Mouse (Mus musculus): Measurements from ENCODE around the gene Nthl1.

Gene Nthl1

DNA sequence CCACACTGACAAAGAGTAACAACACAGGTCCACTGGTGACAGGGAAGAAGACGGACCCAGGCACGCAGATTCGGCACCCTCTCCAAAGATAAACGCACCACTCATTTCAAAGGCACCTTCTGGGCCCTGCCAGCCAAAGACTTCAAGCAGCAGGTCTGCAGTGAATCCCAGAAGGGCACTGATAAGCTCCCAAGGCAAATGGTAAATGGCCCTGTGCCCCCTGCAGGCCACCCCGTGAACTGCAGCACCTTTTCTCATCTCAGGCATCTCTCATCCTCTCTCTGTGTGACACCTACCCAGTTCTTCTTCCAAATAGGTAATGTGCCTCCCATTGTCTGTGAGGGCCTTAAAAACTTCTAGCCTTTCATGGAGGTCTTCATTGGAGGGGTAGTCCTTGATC is 3.8 kb upstream of the Nthl1 start:
- in situ Hi-C loops (cut with MseI, MboI): no loop called here

DNA sequence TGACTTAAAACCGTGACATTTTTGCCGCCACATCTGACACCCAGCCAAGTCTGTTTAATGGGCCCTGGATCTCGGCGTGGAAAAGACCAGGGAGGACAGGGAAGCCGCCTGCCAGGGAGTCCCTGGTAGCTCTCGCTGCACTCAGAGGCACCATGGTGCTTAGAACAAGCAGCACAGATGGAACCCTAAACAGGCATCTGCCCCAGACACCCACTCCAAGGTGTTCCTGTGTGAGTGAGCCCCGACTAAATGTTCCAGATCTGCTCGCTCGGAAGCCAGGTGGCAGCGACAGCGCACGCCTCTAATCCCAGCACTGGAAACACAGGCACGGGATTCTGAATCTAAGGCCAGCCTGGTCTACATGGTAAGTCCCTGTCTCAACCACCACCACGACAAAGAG is 2.4 kb upstream of the Nthl1 start:
- in situ Hi-C loops (cut with MseI, MboI): no loop called here

DNA sequence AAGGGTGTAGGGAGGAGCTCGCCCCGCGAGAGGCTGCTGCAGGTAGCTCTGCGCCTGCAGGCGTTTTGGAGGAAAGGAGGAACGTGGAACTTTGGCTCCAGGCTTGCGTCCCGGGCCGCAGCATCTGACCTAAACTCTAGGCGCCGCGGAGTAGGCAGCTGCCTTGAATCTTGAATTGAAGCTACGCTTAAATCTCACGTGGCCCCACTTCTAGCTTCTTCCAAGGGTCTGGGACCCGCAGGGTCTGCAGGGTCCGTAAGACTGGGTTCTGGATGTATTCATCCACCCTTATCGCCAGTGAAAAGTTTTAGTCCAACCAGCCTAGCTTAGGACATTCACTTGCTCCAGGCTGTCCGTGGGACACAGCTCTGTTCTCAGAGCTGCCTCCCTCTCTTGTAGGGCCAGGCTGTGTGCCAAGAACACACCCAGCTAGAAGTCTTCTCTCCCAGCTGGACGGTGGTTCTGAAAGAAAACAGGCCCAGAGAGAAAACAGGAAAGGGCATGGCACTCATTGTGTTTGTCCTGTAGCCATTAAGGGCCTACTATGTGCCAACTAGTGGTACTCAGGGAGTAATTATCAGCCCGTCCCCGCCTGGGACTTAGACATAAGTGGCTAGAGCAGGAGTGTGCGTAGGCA is 451 bp downstream of the Nthl1 start:
- in situ Hi-C loops (cut with MseI, MboI): no loop called here

DNA sequence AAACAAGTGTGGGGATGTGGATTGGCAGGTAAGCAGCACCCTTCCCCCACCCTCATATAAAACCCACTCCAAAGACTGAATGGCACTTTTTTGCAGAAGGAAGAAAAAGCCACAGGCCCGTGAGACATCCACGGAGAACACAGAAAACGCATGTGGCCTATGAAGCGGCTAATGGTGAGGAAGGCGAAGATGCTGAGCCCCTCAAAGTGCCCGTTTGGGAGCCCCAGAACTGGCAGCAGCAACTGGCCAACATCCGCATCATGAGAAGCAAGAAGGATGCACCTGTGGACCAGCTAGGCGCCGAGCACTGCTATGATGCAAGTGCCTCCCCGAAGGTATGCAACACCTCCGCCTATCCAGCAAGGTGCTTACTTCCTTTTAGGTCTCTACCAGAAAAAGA is 1.4 kb downstream of the Nthl1 start:
- in situ Hi-C loops (cut with MseI, MboI): no loop called here

DNA sequence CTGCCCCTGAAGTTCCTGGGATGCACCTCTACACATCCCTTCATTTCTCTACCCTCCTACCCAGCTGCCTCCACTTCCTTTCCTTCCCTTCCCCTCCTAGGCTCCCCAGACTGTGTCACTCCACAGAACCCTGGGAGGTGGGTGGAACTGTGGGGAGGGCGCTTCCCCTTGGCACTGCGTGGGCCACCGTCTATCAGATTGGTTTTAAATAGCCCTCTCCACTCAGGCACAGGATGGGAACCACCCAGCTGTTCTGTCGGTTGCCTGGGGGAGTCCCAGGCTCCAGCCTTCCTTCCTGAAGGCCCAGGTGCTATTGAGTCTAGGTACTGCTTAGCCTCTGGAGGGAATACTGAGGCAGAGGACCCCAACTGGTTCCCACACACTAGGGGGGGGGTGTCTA is 2.5 kb downstream of the Nthl1 start:
- in situ Hi-C loops (cut with MseI, MboI): no loop called here

DNA sequence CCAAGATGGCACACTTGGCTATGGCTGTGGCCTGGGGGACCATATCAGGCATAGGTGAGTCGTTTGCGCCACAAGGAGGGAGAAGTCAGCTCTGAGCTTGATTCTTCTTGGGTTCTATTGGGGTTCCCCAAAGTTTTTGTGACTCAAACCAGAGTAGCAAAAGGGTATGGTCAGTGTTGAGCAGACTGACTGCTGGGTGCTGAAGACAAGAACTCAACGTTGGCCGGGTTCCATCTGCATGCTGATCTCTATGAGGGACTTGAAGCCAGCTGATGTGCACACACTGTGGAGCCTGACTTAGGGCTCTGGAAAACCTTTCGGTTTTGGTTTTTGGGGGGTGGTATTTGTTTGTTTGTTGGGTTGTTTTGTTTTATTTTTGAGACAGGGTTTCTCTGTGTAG is 3.2 kb downstream of the Nthl1 start:
- in situ Hi-C loops (cut with MseI, MboI): no loop called here

DNA sequence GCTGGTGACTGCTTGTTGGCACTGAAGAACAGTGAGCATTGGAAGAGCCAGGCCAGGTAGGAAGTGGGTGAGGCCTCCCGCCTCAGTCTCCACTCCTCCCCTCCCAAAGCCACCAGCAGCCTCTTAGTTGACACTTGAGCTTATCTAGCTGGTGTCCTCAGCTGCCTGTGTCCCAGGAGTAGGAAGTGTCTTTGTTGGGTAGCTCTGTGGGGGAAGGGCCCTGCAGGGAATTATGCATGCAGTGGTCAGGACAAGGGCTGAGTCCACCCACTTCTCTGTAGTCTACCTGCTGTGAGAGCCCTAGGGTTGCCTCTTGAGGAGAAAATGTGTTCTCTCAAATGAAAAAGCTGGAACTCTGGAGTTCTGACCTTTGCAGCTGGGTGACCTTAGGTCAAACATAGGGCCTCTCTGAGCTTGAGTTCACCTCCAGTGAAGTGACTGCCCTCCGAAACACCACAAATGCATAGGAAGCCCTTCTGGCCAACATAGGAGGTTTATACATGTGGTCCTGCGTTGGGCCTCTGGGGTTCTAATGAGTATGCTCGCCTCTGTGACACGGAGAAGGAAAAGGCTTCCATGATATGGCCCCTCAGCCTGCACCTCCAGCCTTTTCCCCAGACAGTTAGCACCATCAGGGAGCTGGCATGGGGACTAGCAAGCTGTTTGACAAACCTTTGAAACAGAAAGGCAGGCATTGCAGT is 4.5 kb downstream of the Nthl1 start:
- in situ Hi-C loops (cut with MseI, MboI): no loop called here

DNA sequence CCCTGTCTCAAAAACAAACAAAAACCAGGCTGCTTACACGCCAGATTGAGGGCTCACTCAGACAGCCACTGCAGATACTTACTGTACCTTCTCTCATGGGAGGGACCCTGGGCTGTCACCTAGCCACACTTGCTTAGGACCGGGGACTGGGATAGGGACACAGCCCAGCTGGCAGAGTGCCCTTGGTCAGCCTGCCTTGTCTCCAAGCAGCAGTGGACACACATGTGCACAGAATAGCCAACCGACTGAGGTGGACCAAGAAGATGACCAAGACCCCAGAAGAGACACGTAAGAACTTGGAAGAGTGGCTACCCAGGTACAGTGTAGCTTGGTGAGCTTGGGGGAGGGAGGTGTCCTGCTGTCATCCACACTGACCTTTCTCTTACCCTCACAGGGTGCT is 5.7 kb downstream of the Nthl1 start:
- in situ Hi-C loops (cut with MseI, MboI): no loop called here

DNA sequence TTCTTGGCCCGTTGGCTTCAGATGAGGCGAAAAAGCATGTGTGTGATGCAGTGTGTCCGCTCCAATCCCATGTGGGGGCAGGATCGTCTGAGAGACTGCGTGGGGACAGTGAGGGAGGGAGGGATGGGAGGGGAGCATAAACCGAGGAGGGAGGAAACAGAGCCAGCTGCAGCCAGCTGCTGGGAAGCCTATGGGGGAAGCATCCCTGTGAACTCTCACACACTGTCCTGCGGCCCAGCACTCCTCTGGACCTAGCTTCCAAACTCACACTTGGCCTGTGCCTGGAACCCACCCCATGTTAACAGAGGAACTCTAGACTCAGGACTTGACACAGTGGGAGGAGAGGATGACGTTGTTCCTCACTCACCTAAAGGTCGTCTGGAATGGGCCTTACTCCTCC is 6.4 kb downstream of the Nthl1 start:
- in situ Hi-C loops (cut with MseI, MboI): no loop called here

DNA sequence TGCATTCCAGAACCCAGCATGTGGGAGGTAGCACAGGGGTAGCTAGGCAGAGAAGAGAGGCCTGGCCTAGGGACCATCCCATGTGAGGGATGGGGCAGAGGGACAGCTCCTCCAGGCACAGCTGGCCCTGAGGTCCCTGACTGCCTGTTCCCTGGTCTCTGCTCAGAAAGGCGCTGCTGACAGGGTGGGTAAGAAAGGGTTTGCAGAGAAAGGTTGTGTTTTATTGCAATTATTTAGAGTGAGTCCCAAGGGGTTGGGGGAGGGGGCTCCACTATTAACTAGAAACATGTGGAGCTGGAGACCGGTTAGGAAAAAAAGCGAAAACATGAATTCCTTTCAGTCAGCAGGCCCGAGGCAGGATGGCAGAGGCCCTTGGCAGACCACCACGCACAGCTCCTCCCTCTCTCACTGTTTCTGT is 7.1 kb downstream of the Nthl1 start:
- in situ Hi-C loops (cut with MseI, MboI): no loop called here

DNA sequence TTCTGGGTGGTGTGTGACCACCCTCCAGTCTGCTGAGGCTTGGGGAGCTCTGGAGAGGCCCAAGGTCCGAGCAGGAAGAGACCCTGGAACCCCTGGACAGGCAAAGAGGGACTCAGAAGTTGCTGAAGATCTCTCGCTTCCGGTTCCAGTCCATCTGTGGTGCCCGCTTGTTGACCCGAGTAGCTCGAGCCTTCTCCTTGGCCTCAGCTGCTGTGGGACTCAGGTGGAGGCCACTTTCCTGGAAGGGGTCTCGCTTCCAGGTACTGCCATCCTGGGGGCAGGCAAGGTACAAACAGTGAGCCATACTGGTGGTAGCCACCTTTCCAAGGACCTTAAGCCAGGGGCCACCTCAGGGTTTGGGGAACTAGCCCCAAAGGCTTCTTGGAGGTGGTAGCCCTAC is 7.6 kb downstream of the Nthl1 start:
- in situ Hi-C loops (cut with MseI, MboI): no loop called here

DNA sequence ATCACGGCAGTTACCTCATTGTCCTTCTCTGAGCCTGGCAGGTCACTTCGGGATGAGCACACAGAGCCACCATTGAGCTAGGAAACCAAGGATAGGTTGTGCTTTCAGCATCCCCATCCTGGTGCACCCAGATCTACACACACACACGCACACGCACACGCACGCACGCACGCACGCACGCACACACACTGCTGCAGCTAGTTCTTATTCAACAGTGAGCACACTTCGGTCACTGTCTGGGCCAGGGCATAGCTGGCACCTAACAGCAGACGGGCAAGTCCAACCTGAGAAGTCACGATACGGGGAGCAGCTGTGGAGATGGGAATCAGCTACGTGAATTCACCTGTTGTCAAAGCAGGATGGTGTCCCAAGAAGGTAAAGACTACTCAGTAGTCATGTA is 8.1 kb downstream of the Nthl1 start:
- in situ Hi-C loops (cut with MseI, MboI): no loop called here

DNA sequence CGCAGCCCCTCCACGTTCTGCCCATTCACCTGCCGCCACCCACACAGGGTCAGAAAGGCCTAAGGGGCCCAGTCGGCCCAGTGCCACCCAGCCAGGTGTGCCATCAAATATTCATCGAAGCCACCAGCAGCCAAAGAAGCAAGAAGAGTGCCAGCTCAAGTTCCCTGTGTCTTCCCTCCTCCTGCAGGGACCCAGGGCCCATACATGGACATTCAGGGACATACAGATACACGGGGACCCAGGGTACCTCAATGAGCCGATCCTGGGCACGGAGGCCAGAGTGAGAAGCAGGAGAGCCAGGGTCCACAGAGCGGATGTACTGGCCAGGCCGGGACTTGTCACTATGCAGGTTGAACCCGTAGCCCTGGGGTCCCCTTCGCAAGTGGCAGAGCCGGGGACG is 9.5 kb downstream of the Nthl1 start:
- in situ Hi-C loops (cut with MseI, MboI): no loop called here

DNA sequence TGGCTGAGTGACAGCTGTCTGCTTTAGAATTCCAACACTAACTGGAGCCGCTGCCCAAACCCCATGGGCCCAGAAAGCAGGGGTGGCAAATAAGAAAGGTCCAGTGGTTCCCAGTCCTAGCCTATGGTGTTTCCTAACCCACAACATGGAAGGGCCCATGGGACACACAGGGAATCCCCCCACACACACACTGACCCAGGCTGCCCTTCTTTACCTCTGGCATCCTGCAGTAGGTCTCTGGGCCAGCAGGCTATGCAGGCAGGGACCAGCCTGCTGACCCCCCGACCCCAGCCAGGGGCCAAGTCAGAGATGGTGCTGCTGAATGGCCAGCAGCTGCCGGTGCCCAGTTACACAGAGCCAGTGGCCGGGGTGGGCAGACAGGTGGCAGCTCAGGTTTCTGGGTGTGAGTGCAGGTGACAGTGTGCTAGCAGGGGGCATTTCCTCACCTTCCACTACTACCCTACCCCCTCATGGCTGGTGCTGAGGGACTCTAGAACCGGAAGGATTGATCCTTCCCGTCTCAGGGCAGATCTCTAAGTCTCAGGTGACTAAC is 10.4 kb downstream of the Nthl1 start:
- in situ Hi-C loops (cut with MseI, MboI): no loop called here

DNA sequence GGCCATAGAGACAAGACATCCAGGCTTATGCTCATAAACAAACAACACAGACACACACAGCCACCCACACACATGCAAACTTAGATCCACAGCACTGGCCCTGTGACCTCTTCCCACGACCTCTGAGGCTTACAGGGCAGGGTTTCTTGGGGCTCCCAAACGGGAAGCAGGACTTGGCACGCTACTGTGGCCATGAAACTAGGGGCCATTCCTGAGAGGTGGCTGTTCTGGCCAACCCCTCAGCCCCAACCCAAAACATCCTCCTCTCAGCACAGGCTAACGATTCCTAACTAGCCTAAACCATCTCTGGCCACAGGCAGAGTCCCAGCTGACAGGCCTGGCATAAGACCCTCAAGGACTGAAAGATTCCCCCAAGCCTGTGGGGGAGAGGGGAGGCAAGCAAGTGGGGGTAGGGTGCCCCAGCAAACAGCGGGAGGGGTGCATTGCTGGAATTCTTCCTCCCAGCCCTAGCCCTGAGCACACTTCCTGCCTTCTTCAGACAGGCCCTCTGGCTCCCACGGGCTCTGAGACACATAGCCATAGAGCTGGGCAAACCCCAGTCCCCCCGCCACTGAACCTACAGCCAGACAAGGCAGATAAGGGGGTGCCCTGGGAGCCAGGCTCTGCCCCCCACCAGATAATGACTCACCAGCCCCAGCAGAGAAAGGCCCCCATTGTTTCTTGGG is 11.7 kb downstream of the Nthl1 start:
- in situ Hi-C loops (cut with MseI, MboI): no loop called here

DNA sequence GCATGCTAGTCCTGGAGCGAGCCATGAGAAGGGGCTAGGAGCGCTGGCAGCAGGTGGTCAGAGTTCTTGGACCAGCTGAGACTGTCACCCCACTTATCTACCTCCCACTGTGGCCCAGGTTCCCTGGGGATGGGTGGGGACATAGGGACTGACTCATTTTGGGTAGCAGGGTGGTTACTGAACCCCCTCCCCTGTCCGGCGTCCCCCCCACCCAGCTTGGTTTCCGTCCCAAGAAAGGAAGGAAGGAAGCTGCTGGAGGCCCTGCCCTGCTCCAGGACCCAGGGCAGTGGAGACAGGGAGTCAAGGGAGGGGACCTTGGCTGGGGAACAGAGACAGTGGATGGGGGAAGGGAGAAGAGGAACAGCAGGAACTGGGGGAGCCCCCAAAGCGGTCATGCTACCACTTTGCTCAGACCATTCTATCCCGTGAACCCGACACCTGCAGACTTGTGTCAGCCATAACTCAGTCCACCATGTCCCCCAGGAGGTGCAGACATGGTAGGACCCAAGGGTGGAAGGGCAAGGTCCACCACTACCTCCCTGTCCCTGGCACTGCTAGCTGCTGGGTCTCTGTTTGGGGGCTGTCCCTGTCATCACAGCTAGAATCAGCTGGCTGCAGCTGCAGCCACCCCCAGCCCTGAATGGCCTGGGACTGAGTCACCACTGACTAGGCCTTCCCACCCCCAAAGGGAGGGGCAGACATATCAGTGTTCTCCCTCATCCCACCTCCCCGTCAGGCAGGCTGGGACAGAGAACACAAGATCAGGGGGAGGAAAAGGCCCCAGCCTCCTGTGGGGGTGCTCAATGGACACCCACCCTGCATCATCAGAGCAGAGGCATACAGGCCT is 12.6 kb downstream of the Nthl1 start:
- in situ Hi-C loops (cut with MseI, MboI): no loop called here

DNA sequence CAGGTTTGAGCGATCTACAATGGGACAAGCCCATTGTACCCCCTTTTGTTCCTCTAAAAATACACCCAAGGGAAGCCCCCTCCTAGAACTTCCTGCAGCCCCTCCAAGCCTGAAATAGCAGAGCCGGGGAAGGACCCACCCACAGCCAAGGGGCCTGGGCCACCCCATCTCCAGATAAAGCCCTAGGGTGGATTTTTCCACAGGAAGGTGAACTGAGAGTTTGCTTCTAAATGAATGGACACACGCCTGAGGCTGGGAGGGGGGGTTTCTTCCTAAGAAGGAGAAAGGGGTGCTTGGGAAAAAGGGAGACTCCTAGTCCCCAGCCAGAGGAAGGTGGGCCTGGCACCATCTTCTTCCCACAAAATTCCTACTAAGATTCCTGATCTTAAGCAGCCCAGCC is 13.4 kb downstream of the Nthl1 start:
- in situ Hi-C loops (cut with MseI, MboI): no loop called here

DNA sequence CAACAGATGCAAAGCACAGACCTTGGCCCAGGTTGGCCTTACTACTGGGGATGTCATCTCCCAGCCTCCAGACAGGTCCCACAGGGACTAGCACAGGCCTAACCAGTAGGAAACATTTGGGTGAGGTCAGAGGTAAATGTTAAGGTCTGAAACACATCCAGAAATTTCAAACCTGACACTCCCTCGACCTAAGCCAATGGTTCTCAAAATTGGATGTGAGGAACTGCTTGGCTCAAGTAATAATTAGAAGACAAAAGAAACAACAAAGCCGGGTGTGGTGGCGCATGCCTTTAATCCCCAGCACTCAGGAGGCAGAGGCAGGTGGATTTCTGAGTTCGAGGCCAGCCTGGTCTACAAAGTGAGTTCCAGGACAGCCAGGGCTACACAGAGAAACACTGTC is 13.9 kb downstream of the Nthl1 start:
- in situ Hi-C loops (cut with MseI, MboI): no loop called here

DNA sequence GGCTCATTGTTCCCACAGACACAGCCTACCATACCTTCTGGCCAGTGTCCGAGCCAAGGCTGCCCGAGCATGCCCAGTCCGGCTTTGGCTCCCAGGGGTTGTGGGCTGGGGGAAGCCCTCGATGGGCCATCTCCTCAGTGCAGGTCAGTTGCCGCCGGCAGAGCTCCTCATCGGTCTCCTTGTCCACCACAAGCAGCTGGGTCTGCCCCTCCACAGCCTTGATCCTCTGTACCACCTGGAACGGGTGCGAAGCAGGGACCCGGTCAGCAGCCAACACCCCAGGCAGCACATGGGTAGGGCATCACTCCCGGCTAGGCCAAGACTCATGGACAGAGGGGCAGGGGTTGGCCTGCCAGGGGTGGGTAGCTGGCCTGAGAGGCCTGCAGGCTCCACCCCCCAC is 15.0 kb downstream of the Nthl1 start:
- in situ Hi-C loops (cut with MseI, MboI): no loop called here

DNA sequence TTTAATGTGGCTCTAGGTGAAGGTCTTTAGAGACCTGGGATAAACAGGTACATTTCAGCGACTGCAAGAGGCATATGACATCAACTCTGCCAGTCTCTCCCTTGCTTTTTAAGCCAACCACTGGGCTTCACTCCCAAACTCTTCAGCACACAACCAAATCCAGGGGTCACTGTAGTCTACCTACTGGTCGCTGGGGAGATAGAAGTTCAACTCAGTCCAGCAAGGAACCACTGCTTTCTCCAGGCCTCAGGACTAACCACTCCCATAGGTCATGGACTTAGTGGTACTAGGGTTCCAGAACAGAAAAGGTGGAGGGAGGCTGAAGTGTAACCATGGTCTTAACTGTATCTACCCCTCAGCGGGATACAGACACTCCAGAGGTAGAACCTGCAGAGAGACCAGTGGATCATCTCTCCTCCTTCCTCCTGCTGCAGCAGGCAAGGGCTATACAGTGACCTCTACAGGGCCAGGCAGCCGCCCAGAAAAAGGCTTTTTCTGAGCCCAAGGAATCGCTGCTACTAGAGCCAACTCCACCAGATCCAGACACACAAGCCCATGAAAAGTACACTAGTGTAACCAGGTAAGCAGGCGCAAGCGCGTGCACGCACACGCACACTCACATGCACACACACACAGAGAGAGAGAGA is 16.4 kb downstream of the Nthl1 start:
- in situ Hi-C loops (cut with MseI, MboI): no loop called here

DNA sequence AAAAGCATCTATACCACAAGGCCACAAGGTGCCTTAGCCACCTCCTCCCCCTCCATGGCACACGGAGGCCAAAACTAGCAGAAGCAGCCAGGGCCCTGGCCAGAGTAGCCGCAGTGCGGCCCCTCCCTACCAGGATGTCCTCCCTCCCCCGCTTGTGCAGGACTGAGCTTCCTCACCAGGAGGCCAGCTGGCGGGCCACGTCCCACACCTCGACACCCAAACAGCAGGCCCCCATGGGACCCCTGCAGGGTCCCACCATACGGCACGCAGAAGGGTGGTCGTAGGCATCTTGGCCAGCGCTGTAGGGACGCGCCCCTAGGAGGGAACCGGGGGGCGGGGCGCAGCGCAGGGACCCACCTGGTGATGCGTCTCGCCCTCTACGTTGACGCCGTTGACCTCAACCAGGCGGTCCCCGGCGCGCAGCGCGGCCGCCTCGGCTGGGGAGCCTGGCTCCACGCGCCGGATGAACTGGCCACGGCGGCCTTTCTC is 17.1 kb downstream of the Nthl1 start:
- in situ Hi-C loops (cut with MseI, MboI): loop anchor here in 1 of 2 experiments (10.0 kb wide), 1 partner anchor 105 kb away; the partner anchor contains the start of gene Pkd1
